Mouse (Mus musculus) C2C12 (cell line): ENCODE data around the gene Gadd45gip1. TPM values are rescaled to one million over a fixed set of nuclear protein-coding genes. Genes with fewer than 3 reads are reported as not detected.

Experiments used
- H3K27me3 ChIP-seq: one replicate; pipeline ENCODE4 v1.6.1; 2011; ENCODE audit not compliant: control insufficient read depth, insufficient read depth, insufficient read length
- H3K36me3 ChIP-seq: one replicate; pipeline ENCODE4 v1.6.1; 2011; ENCODE audit not compliant: control insufficient read depth, insufficient read depth
- H3K4me3 ChIP-seq: one replicate; pipeline ENCODE4 v1.5.1; 2011; ENCODE audit warnings: mild to moderate bottlenecking, control low read depth; ENCODE audit not compliant: poor library complexity, insufficient read depth, severe bottlenecking
- H3K79me2 ChIP-seq: one replicate; pipeline ENCODE4 v1.6.1; 2011; ENCODE audit not compliant: control insufficient read depth, insufficient read depth
- H3K79me3 ChIP-seq: one replicate; pipeline ENCODE4 v1.6.1; 2011; ENCODE audit warnings: low read depth, control low read depth
- H3ac ChIP-seq: one replicate; pipeline ENCODE3; 2011; ENCODE audit warnings: low read depth; ENCODE audit not compliant: control insufficient read depth, insufficient read length
- CEBPB ChIP-seq: IDR thresholded peaks from one replicate; pipeline ENCODE4 v1.6.1; 2011; ENCODE audit warnings: low read depth, mild to moderate bottlenecking, control low read depth, moderate library complexity
- CTCF ChIP-seq: IDR thresholded peaks from one replicate; pipeline ENCODE4 v1.5.1; 2011; ENCODE audit not compliant: control insufficient read depth, insufficient read depth, insufficient read length
- FOSL1 ChIP-seq: IDR thresholded peaks from one replicate; pipeline ENCODE4 v1.8.0; 2011; ENCODE audit warnings: mild to moderate bottlenecking, low read length; ENCODE audit not compliant: poor library complexity, insufficient read depth, severe bottlenecking
- MAX ChIP-seq: IDR thresholded peaks from one replicate; pipeline ENCODE4 v1.6.1; 2011; ENCODE audit warnings: mild to moderate bottlenecking, control low read depth
- MYOD1 ChIP-seq: IDR thresholded peaks from one replicate; pipeline ENCODE4 v1.6.1; 2011; ENCODE audit warnings: low read depth; ENCODE audit not compliant: control insufficient read depth, insufficient read length
- MYOG ChIP-seq: IDR thresholded peaks from one replicate; pipeline ENCODE4 v1.6.1; 2011; ENCODE audit not compliant: control insufficient read depth, insufficient read length; ENCODE audit errors: extremely low read depth
- USF1 ChIP-seq: IDR thresholded peaks from one replicate; pipeline ENCODE4 v1.6.1; 2011; ENCODE audit warnings: low read depth, mild to moderate bottlenecking, control low read depth, moderate library complexity
- polyA plus RNA-seq: library from polyadenylated mRNA; unstranded; fragments of >200 nt; fragmentation: generic; extraction: Trizol; gene quantifications from one replicate; pipeline ENCODE4 v1.2.1, GENCODE M21; 2012; ENCODE audit warnings: missing spikeins

The Gadd45gip1 gene
- polyA plus RNA-seq, 1 experiment = 32.5 TPM

DNA sequence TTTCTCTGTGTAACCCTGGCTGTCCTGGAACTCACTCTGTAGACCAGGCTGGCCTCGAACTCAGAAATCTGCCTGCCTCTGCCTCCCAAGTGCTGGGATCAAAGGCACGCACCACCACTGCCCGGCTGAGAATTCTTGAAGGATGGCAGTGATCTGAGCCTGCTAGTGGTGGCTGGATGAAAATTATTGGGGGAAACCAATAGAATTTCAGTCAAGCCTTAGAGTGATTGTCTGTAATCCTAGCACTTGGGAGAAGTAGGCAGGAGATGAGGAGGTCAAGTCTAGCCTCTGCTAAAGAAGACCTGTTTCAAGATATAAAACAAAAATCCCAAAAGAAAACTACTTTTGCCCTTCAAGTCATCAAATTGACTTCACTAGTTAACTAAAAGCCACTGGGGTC is 25.1 kb downstream of the Gadd45gip1 start:
- Histone ChIP-seq H3K79me3 (peaks cover 31% of the 10 kb centered on the region), H3K27me3 (no peaks in the 10 kb centered on the region), H3K4me3 (peak overlapping the region; percentile 99), H3ac (no peak overlapping the region), H3K79me2 (peaks cover 44% of the 10 kb centered on the region), H3K36me3 (peaks cover 24% of the 10 kb centered on the region)
- TF ChIP-seq CEBPB = no peak
- no peak for TF ChIP-seq MAX
- TF ChIP-seq MYOG = no peak
- no peak for TF ChIP-seq MYOD1
- no peak for TF ChIP-seq FOSL1

DNA sequence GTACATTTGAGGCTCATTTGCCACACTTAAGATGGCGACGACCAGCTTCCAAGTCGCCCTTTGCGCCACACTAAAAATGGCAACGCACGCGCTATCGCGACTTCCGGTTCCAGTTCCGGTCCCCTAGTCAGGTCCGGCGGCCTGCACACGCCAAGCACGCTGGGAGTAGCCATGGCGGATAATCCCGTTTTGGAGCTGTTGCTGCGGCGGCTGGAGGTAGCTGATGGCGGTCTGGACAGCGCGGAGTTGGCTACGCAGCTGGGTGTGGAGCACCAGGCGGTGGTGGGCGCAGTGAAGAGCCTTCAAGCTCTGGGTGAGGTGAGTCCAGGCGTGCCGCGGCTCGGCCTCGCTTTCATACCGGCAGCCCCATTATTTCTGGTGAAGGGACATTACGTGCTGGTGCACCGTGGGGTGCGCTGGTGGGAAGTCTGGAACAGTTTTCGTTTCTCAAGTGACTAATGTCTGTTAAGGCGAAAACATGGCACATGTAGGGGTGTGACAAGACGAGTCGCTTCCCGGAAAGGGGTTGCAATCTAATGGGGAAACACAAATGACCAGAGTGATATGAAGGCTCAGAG is 25.6 kb downstream of the Gadd45gip1 start, which contains the start of gene Farsa:
Gene Farsa, plus strand, starts transcription at position 126 of the 578 bp plus-strand sequence.
- H3K36me3 ChIP-seq = peaks cover 28% of the 10 kb centered on the region
- H3ac ChIP-seq = peak within 1 kb of the TSS; percentile 90
- H3K79me3 ChIP-seq = peaks cover 31% of the 10 kb centered on the region
- TF ChIP-seq MAX = peak; percentile 94
- no peak for TF ChIP-seq CTCF
- no peaks in the 10 kb centered on the region for H3K27me3 ChIP-seq
- H3K79me2 ChIP-seq = peaks cover 44% of the 10 kb centered on the region
- H3K4me3 ChIP-seq = peak within 1 kb of the TSS; percentile 99

DNA sequence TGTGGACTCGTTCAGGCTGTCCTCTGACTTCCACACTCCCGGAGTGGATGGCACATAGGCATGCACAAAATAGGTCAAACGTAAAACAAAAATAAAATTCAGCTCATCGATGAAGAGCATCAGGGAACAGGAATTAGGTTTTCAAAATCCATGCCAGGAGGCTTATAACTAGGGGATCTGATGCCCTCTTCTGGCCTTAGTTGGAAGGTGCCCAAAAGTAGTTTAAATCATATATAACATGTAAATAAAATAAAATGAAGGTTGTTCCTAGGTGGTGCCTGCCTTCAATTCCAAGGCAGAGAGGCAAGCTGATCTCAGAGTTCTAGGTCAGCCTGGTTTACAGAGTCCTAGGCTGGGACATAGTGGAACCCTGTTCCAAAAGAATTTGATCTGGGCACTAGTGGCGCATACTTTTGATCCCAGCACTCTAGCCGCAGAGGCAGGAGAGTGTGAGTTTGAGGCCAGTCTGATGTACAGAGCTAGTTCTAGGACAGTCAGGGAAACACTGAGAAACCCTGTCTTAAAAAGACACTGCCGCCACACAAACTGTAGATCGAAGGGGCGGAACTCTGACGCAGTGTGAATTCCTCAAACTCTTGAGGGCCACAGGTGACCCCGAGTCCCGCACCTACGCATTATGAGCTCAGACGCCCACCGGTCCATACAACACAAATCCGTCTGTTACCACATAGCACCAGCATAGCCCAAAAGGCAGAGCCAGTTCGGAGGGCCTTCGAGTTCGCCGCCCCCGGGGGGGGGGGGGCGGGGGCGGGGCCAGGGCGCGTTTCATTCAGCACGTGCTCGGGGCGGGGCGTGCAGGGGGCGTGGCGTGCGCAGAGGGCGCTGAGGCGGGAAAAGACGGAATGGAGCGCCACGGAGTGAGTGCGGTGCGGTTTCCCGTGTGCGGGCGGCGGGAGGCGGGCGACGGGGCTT is 40.3 kb downstream of the Gadd45gip1 start, which contains the start of gene Syce2:
Gene Syce2, plus strand, starts transcription at position 736 of the 933 bp plus-strand sequence.
- peaks cover 34% of the 10 kb centered on the region for H3K36me3 ChIP-seq
- no peak within 1 kb of the TSS for H3ac ChIP-seq
- H3K79me3 ChIP-seq = no peaks in the 10 kb centered on the region
- no peaks in the 10 kb centered on the region for H3K79me2 ChIP-seq
- H3K27me3 ChIP-seq = no peaks in the 10 kb centered on the region
- no peak within 1 kb of the TSS for H3K4me3 ChIP-seq
- no peak for TF ChIP-seq CTCF
- no peak for TF ChIP-seq MAX
- TF ChIP-seq FOSL1 = no peak
- no peak for TF ChIP-seq MYOD1
- no peak for TF ChIP-seq MYOG
- TF ChIP-seq CEBPB = no peak
- TF ChIP-seq USF1 = no peak

DNA sequence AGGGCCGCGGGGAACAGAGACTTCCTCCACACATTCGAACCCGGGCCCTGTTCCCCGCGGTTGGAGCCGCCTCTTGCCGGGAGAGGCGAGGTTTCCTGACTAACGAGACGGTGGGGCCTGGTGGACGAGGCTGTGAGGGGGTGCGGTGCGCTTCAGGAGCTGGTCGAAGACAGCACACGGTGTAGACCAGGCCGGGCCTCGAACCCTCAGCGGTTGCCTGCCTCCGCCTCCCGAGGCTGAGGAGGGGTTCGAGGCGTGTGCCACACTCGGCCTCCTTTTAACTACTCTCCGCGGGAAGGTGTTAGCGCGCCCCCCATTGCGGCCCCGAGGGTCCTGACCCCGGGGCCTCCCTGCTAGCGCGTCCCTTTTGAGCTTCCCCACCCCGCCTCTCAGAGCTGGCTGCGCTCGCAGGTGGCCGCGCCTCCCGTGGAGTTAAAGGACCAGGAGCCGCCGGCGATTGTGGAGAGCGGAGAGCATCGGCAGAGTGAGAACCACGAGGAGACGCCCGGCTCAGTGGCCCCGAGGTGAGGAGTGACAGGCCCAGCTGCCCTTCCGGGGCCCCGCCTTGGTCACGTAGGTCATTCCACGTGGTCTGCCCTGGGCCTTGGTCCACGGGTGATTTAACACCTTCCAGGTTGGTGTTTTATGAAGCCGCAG is 41.1 kb downstream of the Gadd45gip1 start:
- no peaks in the 10 kb centered on the region for H3K27me3 ChIP-seq
- H3ac ChIP-seq = no peak overlapping the region
- no peak overlapping the region for H3K4me3 ChIP-seq
- H3K79me2 ChIP-seq = no peaks in the 10 kb centered on the region
- peaks cover 27% of the 10 kb centered on the region for H3K36me3 ChIP-seq
- H3K79me3 ChIP-seq = no peaks in the 10 kb centered on the region
- no peak for TF ChIP-seq FOSL1
- no peak for TF ChIP-seq MAX

DNA sequence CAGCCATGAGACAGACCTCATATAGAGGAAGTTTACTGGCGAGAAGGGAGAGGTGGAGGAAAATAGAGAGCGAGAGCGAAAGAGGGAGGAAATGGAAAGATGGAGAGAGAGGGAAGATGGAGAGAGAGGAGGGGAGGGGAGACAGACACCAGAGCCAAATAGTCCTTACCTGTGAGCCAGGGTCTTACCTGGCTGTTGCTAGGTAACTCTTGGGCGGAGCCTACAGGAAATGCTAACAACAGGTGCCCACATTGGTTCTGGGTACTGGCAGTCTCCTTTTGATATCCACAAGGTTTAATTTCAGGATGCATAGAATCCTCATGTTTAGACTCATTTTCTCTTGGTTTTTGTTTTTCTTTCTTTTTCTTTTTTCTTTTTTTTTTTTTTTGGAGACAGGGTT is 41.7 kb downstream of the Gadd45gip1 start:
- no peaks in the 10 kb centered on the region for H3K79me3 ChIP-seq
- peaks cover 21% of the 10 kb centered on the region for H3K36me3 ChIP-seq
- no peak overlapping the region for H3ac ChIP-seq
- no peaks in the 10 kb centered on the region for H3K27me3 ChIP-seq
- no peaks in the 10 kb centered on the region for H3K79me2 ChIP-seq
- H3K4me3 ChIP-seq = no peak overlapping the region
- TF ChIP-seq CTCF (no peak), MYOG (no peak), MYOD1 (no peak), MAX (no peak), FOSL1 (no peak), CEBPB (no peak), USF1 (no peak)

DNA sequence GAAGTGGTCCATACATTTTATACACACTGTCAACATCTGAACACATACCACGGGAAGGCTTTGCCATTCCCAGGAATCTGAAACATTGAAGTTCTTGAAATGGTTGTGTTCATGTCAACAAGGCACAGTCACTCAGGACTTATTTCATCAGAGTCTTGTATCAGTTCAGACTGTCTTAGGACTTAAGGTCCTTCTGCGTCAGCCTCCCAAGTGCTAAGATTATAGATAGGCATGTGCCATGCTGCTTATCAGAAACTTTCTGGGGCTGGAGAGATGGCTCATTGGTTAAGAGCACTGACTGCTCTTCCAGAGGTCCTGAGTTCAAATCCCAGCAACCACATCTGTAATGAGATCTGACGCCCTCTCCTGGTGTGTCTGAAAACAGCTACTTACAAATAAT is 43.0 kb downstream of the Gadd45gip1 start:
- no peak for TF ChIP-seq CTCF
- TF ChIP-seq USF1 = no peak
- no peak for TF ChIP-seq MAX
- no peak for TF ChIP-seq CEBPB
- TF ChIP-seq MYOD1 = no peak
- TF ChIP-seq FOSL1 = no peak
- TF ChIP-seq MYOG = no peak
- Histone ChIP-seq H3K4me3 (no peak overlapping the region), H3K27me3 (no peaks in the 10 kb centered on the region), H3K36me3 (peaks cover 9% of the 10 kb centered on the region), H3K79me2 (no peaks in the 10 kb centered on the region), H3ac (no peak overlapping the region), H3K79me3 (no peaks in the 10 kb centered on the region)
